Mouse (Mus musculus): Measurements from ENCODE around the gene Ranbp3l.

- TF ChIP-seq MAX (IDR thresholded peaks at IDR 0.05; ENCODE audit: low read depth) (no peak), MYOG (IDR thresholded peaks at IDR 0.05; ENCODE audit: control insufficient read depth in 1 of 3, insufficient read depth in 1 of 3, insufficient read length in 2 of 3, low read depth in 2 of 3) (no peak), POLR2A (IDR thresholded peaks at IDR 0.05; ENCODE audit: insufficient read length, low read depth) (no peak), MYOD1 (IDR thresholded peaks at IDR 0.05; ENCODE audit: control insufficient read depth in 1 of 3, insufficient read length in 2 of 3, low read depth in 2 of 3) (no peak), E2F4 (IDR thresholded peaks at IDR 0.05; ENCODE audit: insufficient read depth) (no peak), POLR2AphosphoS2 (IDR thresholded peaks at IDR 0.05; ENCODE audit: insufficient read length, low read depth) (no peak), USF1 (IDR thresholded peaks at IDR 0.05; ENCODE audit: low read depth) (no peak), TCF12 (IDR thresholded peaks at IDR 0.05; ENCODE audit: insufficient read depth, poor library complexity, severe bottlenecking) (no peak), TCF3 (IDR thresholded peaks at IDR 0.05; ENCODE audit: insufficient read length, low read depth) (no peak), CEBPB (IDR thresholded peaks at IDR 0.05; ENCODE audit: insufficient read depth, poor library complexity, severe bottlenecking) (no peak), SRF (IDR thresholded peaks at IDR 0.05; ENCODE audit: control insufficient read depth, insufficient read length, low read depth) (no peak), REST (IDR thresholded peaks at IDR 0.05; ENCODE audit: insufficient read depth, insufficient read length) (no peak)
These were observed 4.4 kb upstream of the Ranbp3l start for GRCm38 (mm10) chr15:8963323-8963722.

Measured in myocyte (in vitro differentiated cells).